Mouse (Mus musculus) embryonic facial prominence, embryonic 15.5 days (tissue): ENCODE measurements at regions not wholly inside any gene's neighbourhood (a gene's known extent, or its start where the extent isn't known, plus 50 kb on each side); places are given as distances from the start of the nearest gene placed in this dataset.

Source experiments
- ATAC-seq: fragments of 200-750 bp; cut with Nextera tagmentation; 2 replicates; pipeline ENCODE4 v1.8.0; 2017; ENCODE audit warnings: low read depth, moderate TSS enrichment; ENCODE audit not compliant: insufficient number of reproducible peaks, low FRiP score, low TSS enrichment
- H3K27ac ChIP-seq: fragments of 300-500 bp; sonication (generic); replicated peaks from 2 replicates; pipeline ENCODE4 v1.5.1; 2015; ENCODE audit warnings: mild to moderate bottlenecking, inconsistent platforms
- H3K27me3 ChIP-seq: fragments of 300-500 bp; sonication (generic); 2 replicates; pipeline ENCODE4 v1.6.1; 2015; ENCODE audit warnings: inconsistent platforms
- H3K36me3 ChIP-seq: fragments of 300-500 bp; sonication (generic); 2 replicates; pipeline ENCODE4 v1.6.1; 2015; ENCODE audit warnings: mild to moderate bottlenecking, inconsistent platforms
- H3K4me1 ChIP-seq: fragments of 300-500 bp; sonication (generic); 2 replicates; pipeline ENCODE4 v1.6.1; 2015; ENCODE audit warnings: inconsistent platforms
- H3K4me2 ChIP-seq: fragments of 300-500 bp; sonication (generic); replicated peaks from 2 replicates; pipeline ENCODE4 v1.6.1; 2015; ENCODE audit warnings: mild to moderate bottlenecking, inconsistent platforms
- H3K4me3 ChIP-seq: fragments of 300-500 bp; sonication (generic); replicated peaks from 2 replicates; pipeline ENCODE4 v1.5.1; 2015; ENCODE audit warnings: mild to moderate bottlenecking, inconsistent platforms
- H3K9ac ChIP-seq: fragments of 300-500 bp; sonication (generic); 2 replicates; pipeline ENCODE4 v1.6.1; 2015; ENCODE audit warnings: inconsistent platforms
- H3K9me3 ChIP-seq: fragments of 300-500 bp; sonication (generic); replicated peaks from 2 replicates; pipeline ENCODE4 v1.6.1; 2016; ENCODE audit warnings: inconsistent platforms
- WGBS: fragments of 180-500 bp; shearing (Covaris S2); methylation state at CpG from one replicate; pipeline ENCODE4 v1.1.7; 2015; 5-methylcytosine and 5-hydroxymethylcytosine counted together

- Histone ChIP-seq H3K27ac (no peak overlapping the region), H3K4me1 (no peaks in the 10 kb centered on the region), H3K9me3 (no peaks in the 10 kb centered on the region), H3K4me2 (no peak overlapping the region), H3K4me3 (no peak overlapping the region), H3K9ac (no peak overlapping the region), H3K27me3 (no peaks in the 10 kb centered on the region), H3K36me3 (no peaks in the 10 kb centered on the region)
- 94% methylated on average over 4 of the region's 4 CpGs for WGBS
- ATAC-seq, result no peak
Measured at GRCm38 (mm10) chr8:48912842-48913241, 69.1 kb upstream of the Tenm3 start.

GRCm38 (mm10) chr8:48901668-48902406 is 58.1 kb upstream of the Tenm3 start:
- Histone ChIP-seq H3K4me3 (no peak overlapping the region), H3K4me1 (no peaks in the 10 kb centered on the region), H3K36me3 (no peaks in the 10 kb centered on the region), H3K27ac (no peak overlapping the region), H3K27me3 (no peaks in the 10 kb centered on the region), H3K4me2 (no peak overlapping the region), H3K9ac (no peak overlapping the region), H3K9me3 (no peaks in the 10 kb centered on the region)
- no peak for ATAC-seq
- WGBS, result 88% methylated on average over 6 of the region's 6 CpGs

- Histone ChIP-seq H3K4me1 (no peaks in the 10 kb centered on the region), H3K9me3 (no peaks in the 10 kb centered on the region), H3K27me3 (no peaks in the 10 kb centered on the region), H3K27ac (no peak overlapping the region), H3K9ac (no peak overlapping the region), H3K36me3 (no peaks in the 10 kb centered on the region), H3K4me2 (no peak overlapping the region), H3K4me3 (no peak overlapping the region)
- 85% methylated on average over 2 of the region's 2 CpGs for WGBS
- ATAC-seq, result no peak
Measured at GRCm38 (mm10) chr8:48896687-48897086, 52.9 kb upstream of the Tenm3 start.

- no peak overlapping the region for H3K27ac ChIP-seq
- no peak overlapping the region for H3K4me2 ChIP-seq
- no peaks in the 10 kb centered on the region for H3K27me3 ChIP-seq
- H3K4me3 ChIP-seq, result no peak overlapping the region
- no peaks in the 10 kb centered on the region for H3K9me3 ChIP-seq
- 70% methylated on average over 7 of the region's 7 CpGs for WGBS
- H3K4me1 ChIP-seq, result no peaks in the 10 kb centered on the region
- H3K36me3 ChIP-seq, result no peaks in the 10 kb centered on the region
- no peak for ATAC-seq
- no peak overlapping the region for H3K9ac ChIP-seq
Measured at GRCm38 (mm10) chr8:48896251-48896650, 52.5 kb upstream of the Tenm3 start.

- no peak overlapping the region for H3K4me3 ChIP-seq
- no peak overlapping the region for H3K9ac ChIP-seq
- no peaks in the 10 kb centered on the region for H3K36me3 ChIP-seq
- ATAC-seq, result no peak
- 38% methylated on average over 8 of the region's 8 CpGs for WGBS
- no peak overlapping the region for H3K4me2 ChIP-seq
- no peaks in the 10 kb centered on the region for H3K4me1 ChIP-seq
- H3K9me3 ChIP-seq, result no peaks in the 10 kb centered on the region
- H3K27ac ChIP-seq, result no peak overlapping the region
- H3K27me3 ChIP-seq, result no peaks in the 10 kb centered on the region
Measured at GRCm38 (mm10) chr8:48895586-48895985, 51.8 kb upstream of the Tenm3 start.
